Mouse (Mus musculus) forebrain, embryonic 16.5 days (tissue): ENCODE results near the gene Zfp451. TPM values are rescaled to one million over a fixed set of nuclear protein-coding genes. Genes with fewer than 3 reads are reported as not detected.

Experiments
- ATAC-seq: fragments of 200-750 bp; cut with Nextera tagmentation; 2 replicates; pipeline ENCODE4 v1.8.0; 2017; ENCODE audit warnings: mild to moderate bottlenecking, moderate library complexity
- H3K27ac ChIP-seq: fragments of 300-500 bp; sonication (generic); 2 replicates; pipeline ENCODE4 v1.5.1; 2014; ENCODE audit warnings: low read length, control low read depth
- H3K27me3 ChIP-seq: fragments of 300-500 bp; sonication (generic); replicated peaks from 2 replicates; pipeline ENCODE4 v1.6.1; 2014; ENCODE audit warnings: low read length; ENCODE audit not compliant: control insufficient read depth, insufficient read depth
- H3K36me3 ChIP-seq: fragments of 300-500 bp; sonication (generic); 2 replicates; pipeline ENCODE4 v1.6.1; 2014; ENCODE audit not compliant: control insufficient read depth, insufficient read depth
- H3K4me1 ChIP-seq: fragments of 300-500 bp; sonication (generic); replicated peaks from 2 replicates; pipeline ENCODE4 v1.6.1; 2014; ENCODE audit warnings: low read length; ENCODE audit not compliant: control insufficient read depth, insufficient read depth
- H3K4me2 ChIP-seq: fragments of 300-500 bp; sonication (generic); 2 replicates; pipeline ENCODE4 v1.6.1; 2014; ENCODE audit warnings: mild to moderate bottlenecking, low read length, control low read depth
- H3K4me3 ChIP-seq: fragments of 300-500 bp; sonication (generic); replicated peaks from 2 replicates; pipeline ENCODE4 v1.5.1; 2014; ENCODE audit warnings: mild to moderate bottlenecking, low read length, control low read depth
- H3K9ac ChIP-seq: fragments of 300-500 bp; sonication (generic); replicated peaks from 2 replicates; pipeline ENCODE4 v1.6.1; 2014; ENCODE audit warnings: low read depth, low read length, control low read depth
- H3K9me3 ChIP-seq: fragments of 300-500 bp; sonication (generic); 2 replicates; pipeline ENCODE4 v1.6.1; 2016; ENCODE audit warnings: low read length; ENCODE audit not compliant: control insufficient read depth
- WGBS: fragments of 180-500 bp; shearing (Covaris S2); extraction: QIAGEN DNeasy Blood & Tissue Kit; methylation state at CpG from one replicate; pipeline ENCODE4 v1.1.7; 2014; 5-methylcytosine and 5-hydroxymethylcytosine counted together
- polyA plus RNA-seq: library from polyadenylated mRNA; unstranded; fragments of >200 nt; fragmentation: Nextera tagmentation; extraction: Ambion mirVana; gene quantifications from 2 replicates; pipeline ENCODE4 v1.2.1, GENCODE M21; 2015

Gene Zfp451
- polyA plus RNA-seq, 1 experiment from 2014 or later, result 50.9 TPM

DNA sequence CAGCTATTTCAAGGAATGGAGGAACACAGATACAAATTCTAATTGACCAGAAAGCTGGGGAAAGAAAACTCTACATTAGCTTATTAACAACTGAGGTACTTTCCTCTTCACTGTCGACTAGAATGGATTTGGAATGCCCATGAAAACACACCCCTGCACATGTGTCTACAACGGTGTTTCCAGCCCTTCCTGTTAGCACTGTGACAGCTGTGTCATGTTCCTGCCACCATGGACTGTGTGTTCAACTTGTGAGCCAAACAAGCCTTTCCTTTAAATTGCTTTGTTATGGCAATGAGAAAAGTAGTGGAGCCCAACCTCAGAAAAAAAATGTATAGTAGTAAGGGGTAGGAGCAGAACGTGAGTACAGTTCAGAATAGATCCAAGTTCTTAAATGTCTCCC is 25.9 kb downstream of the Zfp451 start:
- Histone ChIP-seq H3K27me3 (no peaks in the 10 kb centered on the region), H3K36me3 (peaks cover 5% of the 10 kb centered on the region), H3K4me1 (no peaks in the 10 kb centered on the region), H3K27ac (no peak overlapping the region), H3K4me2 (no peak overlapping the region), H3K9ac (no peak overlapping the region), H3K9me3 (no peaks in the 10 kb centered on the region), H3K4me3 (no peak overlapping the region)
- 46% methylated on average over 3 of the region's 3 CpGs for WGBS
- ATAC-seq, result no peak

- H3K9me3 ChIP-seq, result no peaks in the 10 kb centered on the region
- peaks cover 7% of the 10 kb centered on the region for H3K36me3 ChIP-seq
- H3K4me1 ChIP-seq, result no peaks in the 10 kb centered on the region
- no peak overlapping the region for H3K4me3 ChIP-seq
- H3K27me3 ChIP-seq, result no peaks in the 10 kb centered on the region
- no peak for ATAC-seq
- H3K27ac ChIP-seq, result no peak overlapping the region
- 81% methylated on average over 5 of the region's 5 CpGs for WGBS
- H3K4me2 ChIP-seq, result no peak overlapping the region
- no peak overlapping the region for H3K9ac ChIP-seq
Observed at GRCm38 (mm10) chr1:33788072-33788471, 26.3 kb downstream of the Zfp451 start.

DNA sequence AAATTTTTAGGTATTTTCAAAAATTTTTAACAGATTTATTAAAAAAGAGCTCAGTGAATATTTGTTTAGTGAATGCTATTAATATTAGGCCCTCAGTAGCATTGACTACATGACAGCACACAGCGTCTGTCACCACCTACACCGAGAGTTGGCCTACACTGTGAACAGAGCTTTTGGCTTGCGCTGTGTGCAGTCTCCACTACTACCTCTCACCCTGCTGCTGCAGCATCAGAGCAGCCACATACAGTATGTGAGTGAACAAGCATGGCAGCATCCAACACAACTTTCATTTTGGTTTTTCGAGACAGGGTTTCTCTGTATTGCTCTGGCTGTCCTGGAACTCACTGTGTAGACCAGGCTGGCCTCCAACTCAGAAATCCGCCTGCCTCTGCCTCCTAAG is 29.8 kb downstream of the Zfp451 start:
- H3K27me3 ChIP-seq, result no peaks in the 10 kb centered on the region
- no peaks in the 10 kb centered on the region for H3K9me3 ChIP-seq
- H3K4me2 ChIP-seq, result no peak overlapping the region
- H3K4me3 ChIP-seq, result no peak overlapping the region
- H3K4me1 ChIP-seq, result no peaks in the 10 kb centered on the region
- ATAC-seq, result no peak
- no peak overlapping the region for H3K9ac ChIP-seq
- no peak overlapping the region for H3K27ac ChIP-seq
- peaks cover 7% of the 10 kb centered on the region for H3K36me3 ChIP-seq
- WGBS, result 96% methylated on average over 5 of the region's 5 CpGs

DNA sequence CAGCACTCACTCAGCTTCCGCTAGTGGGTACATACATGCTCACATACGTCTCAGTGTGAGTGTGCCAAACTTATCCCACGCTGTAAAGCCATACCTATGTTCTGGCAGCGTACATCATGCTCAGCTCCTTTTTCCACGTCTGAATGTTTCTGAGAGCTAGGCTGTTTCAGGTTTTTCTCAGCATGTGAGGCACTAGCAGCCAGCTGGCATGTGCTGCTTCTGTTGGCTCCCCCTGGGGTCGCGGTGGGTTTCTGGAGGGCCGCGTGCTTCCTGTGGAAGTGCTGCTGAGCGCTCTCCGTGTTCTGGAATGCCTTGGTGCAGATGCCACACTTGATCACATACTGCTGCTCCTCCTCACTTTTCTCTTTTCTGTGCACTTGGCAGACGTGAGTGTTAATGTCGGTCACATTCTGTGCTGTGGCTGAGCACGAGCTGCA is 38.2 kb downstream of the Zfp451 start:
- no peak for ATAC-seq
- Histone ChIP-seq H3K4me1 (no peaks in the 10 kb centered on the region), H3K9me3 (no peaks in the 10 kb centered on the region), H3K4me2 (no peak overlapping the region), H3K9ac (no peak overlapping the region), H3K36me3 (peaks cover 2% of the 10 kb centered on the region), H3K27ac (no peak overlapping the region), H3K27me3 (no peaks in the 10 kb centered on the region), H3K4me3 (no peak overlapping the region)
- WGBS, result 72% methylated on average over 14 of the region's 14 CpGs

GRCm38 (mm10) chr1:33772106-33772505 is 42.3 kb downstream of the Zfp451 start:
- H3K9me3 ChIP-seq, result no peaks in the 10 kb centered on the region
- ATAC-seq, result no peak
- H3K9ac ChIP-seq, result no peak overlapping the region
- no peaks in the 10 kb centered on the region for H3K4me1 ChIP-seq
- no peak overlapping the region for H3K4me2 ChIP-seq
- H3K27ac ChIP-seq, result no peak overlapping the region
- H3K36me3 ChIP-seq, result peaks cover 19% of the 10 kb centered on the region
- 95% methylated on average over 9 of the region's 9 CpGs for WGBS
- H3K4me3 ChIP-seq, result no peak overlapping the region
- H3K27me3 ChIP-seq, result no peaks in the 10 kb centered on the region

- H3K27me3 ChIP-seq, result no peaks in the 10 kb centered on the region
- no peak for ATAC-seq
- H3K36me3 ChIP-seq, result peaks cover 17% of the 10 kb centered on the region
- no peaks in the 10 kb centered on the region for H3K4me1 ChIP-seq
- H3K27ac ChIP-seq, result no peak overlapping the region
- H3K4me2 ChIP-seq, result no peak overlapping the region
- H3K4me3 ChIP-seq, result no peak overlapping the region
- no peak overlapping the region for H3K9ac ChIP-seq
- 92% methylated on average over 10 of the region's 10 CpGs for WGBS
- no peaks in the 10 kb centered on the region for H3K9me3 ChIP-seq
Observed at GRCm38 (mm10) chr1:33771621-33772020, 42.8 kb downstream of the Zfp451 start.

DNA sequence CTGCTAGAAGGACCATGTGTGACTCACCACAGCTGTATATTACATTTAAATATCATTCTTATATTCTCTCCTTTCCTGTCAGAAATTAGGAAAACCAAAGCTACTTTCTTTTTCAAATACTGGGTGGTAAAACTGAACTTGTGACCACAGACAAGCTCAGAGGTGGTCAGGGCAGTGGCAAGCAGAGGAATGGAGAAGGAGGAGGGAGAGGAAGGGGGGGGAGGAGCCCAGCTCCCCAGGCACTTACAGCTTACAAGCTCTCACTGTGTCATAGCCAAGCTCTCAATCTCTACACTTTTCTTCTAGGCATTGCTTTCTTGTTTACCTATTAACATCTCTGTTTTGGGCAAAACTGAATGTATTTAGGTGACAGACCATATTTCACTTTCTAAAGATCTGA is 45.6 kb downstream of the Zfp451 start:
- Histone ChIP-seq H3K9me3 (no peaks in the 10 kb centered on the region), H3K4me2 (no peak overlapping the region)

DNA sequence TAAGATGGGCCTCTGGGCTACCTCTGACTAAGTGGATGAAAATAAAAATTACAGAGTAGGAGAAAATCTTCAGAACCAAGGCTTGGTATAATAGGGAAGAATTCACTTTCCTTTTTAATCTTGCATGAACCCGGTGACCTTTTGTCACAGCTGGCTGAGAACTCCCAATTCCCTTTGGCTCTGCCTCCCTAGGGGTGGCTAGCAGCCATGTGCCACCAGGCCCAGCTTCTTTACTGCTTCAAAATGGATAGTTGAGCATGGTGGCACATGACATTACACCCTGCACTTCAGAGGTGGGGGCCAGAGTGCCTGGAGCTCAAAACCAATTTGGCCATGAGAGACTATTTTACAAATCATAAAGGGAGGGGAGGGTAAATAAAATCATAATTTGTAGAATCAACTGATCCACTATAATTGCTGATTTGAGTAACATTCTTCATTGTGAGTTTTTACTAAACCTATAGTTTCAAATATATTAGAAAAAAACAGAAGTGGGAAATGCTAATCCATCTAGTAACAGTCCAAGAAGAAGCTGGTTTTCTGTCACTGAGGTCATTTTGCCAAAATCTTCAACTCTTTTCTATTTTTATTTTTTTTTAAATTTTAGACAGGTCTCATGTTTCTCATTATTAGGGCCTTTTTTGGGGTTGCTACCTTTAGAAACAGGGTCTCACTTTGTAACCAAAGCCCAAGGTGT is 46.2 kb downstream of the Zfp451 start:
- no peak for ATAC-seq
- Histone ChIP-seq H3K9me3 (no peaks in the 10 kb centered on the region), H3K4me2 (no peak overlapping the region), H3K9ac (no peak overlapping the region), H3K27me3 (no peaks in the 10 kb centered on the region), H3K27ac (no peak overlapping the region), H3K4me1 (no peaks in the 10 kb centered on the region), H3K4me3 (no peak overlapping the region), H3K36me3 (peaks cover 17% of the 10 kb centered on the region)
- 77% methylated on average over 1 of the region's 1 CpGs for WGBS

More for the DNA sequence above, 45.6 kb downstream of the Zfp451 start:
- peaks cover 17% of the 10 kb centered on the region for H3K36me3 ChIP-seq
- H3K27me3 ChIP-seq, result no peaks in the 10 kb centered on the region
- ATAC-seq, result no peak
- no peak overlapping the region for H3K9ac ChIP-seq
- no peaks in the 10 kb centered on the region for H3K4me1 ChIP-seq
- H3K27ac ChIP-seq, result no peak overlapping the region
- H3K4me3 ChIP-seq, result no peak overlapping the region

DNA sequence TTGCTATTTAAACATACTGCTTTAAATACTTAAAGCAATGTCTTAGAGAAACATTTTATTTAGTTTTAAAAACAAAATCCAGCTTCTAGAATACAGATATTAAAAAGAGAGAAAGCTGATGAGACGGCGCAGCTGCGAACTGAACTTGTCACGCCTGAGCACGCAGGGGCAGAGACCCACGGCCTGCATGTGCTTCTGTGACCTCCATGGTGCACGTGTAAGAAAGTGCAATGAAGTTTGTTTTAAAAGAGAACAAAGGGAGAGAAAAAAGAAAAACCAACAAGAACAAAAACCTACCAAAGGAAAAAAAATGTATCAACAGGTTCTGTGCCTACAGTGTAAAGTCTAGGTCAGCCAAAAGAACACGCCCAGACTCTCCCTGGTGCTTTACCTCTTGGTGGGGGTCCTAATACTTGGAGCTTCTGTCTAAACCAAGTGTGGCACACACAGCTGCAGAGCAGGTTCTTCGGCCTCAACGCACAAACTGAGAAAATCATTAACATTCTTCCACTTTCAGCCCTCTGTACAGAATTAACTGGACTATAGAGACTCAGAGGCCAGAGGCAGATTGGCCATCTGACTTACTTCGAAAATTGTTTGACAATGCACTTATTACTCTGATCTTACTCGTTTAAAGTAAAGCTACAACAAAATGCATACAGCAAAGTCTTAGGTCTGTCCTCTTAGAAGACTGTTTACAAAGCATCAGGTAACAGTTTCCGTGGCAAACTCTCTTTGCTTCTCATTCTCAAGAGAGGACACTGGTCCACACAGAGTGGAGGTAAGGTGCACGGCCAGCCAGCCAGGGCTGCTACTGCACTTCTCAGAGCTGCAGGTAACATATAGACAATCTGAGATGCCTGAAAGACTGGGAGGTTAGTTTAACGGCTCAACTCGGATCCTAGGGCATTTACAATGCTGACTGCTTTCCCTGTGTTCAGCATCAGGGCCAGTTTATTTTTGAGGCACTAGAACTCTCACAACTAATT is 47.6 kb downstream of the Zfp451 start:
- ATAC-seq, result no peak
- H3K27ac ChIP-seq, result no peak overlapping the region
- WGBS, result 67% methylated on average over 16 of the region's 16 CpGs
- H3K36me3 ChIP-seq, result peaks cover 17% of the 10 kb centered on the region
- no peaks in the 10 kb centered on the region for H3K4me1 ChIP-seq
- no peak overlapping the region for H3K4me2 ChIP-seq
- H3K9ac ChIP-seq, result no peak overlapping the region
- no peaks in the 10 kb centered on the region for H3K27me3 ChIP-seq
- no peaks in the 10 kb centered on the region for H3K9me3 ChIP-seq
- H3K4me3 ChIP-seq, result no peak overlapping the region
